Mouse (Mus musculus): ENCODE measurements around the gene Fam216b. TPM values are rescaled to one million over a fixed set of nuclear protein-coding genes. Genes with fewer than 3 reads are reported as not detected.

Fam216b gene
- polyA plus RNA-seq, 1 experiment from 2014 or later = not detected

GRCm38 (mm10) chr14:78109419-78109818 lies 20.6 kb upstream of the Fam216b start:
- H3K4me2 ChIP-seq = no peak overlapping the region
- H3K27ac ChIP-seq (ENCODE audit: low read depth, low read length) = no peak overlapping the region
- WGBS = 86% methylated on average over 4 of the region's 4 CpGs
- H3K36me3 ChIP-seq (ENCODE audit: control insufficient read depth, insufficient read depth, low read length) = no peaks in the 10 kb centered on the region
- no peaks in the 10 kb centered on the region for H3K27me3 ChIP-seq (ENCODE audit: control insufficient read depth, insufficient read depth, low read length)
- no peak for DNase-seq (ENCODE audit: low spot score, missing footprints)
- H3K4me3 ChIP-seq (ENCODE audit: low read depth, low read length) = no peak overlapping the region
- H3K9me3 ChIP-seq (ENCODE audit: control insufficient read depth, low read length) = no peaks in the 10 kb centered on the region
- ATAC-seq (ENCODE audit: low FRiP score) = no peak
- no peaks in the 10 kb centered on the region for H3K4me1 ChIP-seq (ENCODE audit: control insufficient read depth, insufficient read depth, low read length)
- H3K9ac ChIP-seq (ENCODE audit: low read length) = no peak overlapping the region

DNA sequence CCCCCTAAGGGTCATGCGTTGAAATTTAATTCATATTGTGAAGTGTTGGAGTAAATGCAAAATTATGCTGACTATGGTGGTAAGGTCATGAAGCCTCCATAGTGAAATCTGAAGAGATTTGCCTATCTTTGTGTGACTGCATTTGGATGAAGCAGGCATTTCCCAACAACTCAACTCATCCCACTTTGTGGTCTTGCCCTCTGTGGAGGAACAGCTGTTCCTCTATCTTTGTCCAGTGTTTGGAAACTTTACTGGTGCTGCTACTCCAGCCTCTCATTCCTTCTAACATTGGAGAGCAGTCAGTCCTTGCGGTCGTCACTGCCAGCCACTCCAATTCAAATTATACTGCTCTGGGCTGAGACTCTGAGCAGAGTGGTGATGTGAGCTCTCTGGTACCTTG lies 19.6 kb upstream of the Fam216b start:
- H3K4me1 ChIP-seq (ENCODE audit: control insufficient read depth, insufficient read depth, low read length) = no peaks in the 10 kb centered on the region
- 91% methylated on average over 3 of the region's 3 CpGs for WGBS
- H3K9me3 ChIP-seq (ENCODE audit: control insufficient read depth, low read length) = no peaks in the 10 kb centered on the region
- no peaks in the 10 kb centered on the region for H3K36me3 ChIP-seq (ENCODE audit: control insufficient read depth, insufficient read depth, low read length)
- no peak overlapping the region for H3K9ac ChIP-seq (ENCODE audit: low read length)
- H3K4me3 ChIP-seq (ENCODE audit: low read depth, low read length) = no peak overlapping the region
- H3K27me3 ChIP-seq (ENCODE audit: control insufficient read depth, insufficient read depth, low read length) = no peaks in the 10 kb centered on the region
- no peak overlapping the region for H3K27ac ChIP-seq (ENCODE audit: low read depth, low read length)
- ATAC-seq (ENCODE audit: low FRiP score) (no peak), DNase-seq (ENCODE audit: low spot score, missing footprints) (no peak)
- no peak overlapping the region for H3K4me2 ChIP-seq

DNA sequence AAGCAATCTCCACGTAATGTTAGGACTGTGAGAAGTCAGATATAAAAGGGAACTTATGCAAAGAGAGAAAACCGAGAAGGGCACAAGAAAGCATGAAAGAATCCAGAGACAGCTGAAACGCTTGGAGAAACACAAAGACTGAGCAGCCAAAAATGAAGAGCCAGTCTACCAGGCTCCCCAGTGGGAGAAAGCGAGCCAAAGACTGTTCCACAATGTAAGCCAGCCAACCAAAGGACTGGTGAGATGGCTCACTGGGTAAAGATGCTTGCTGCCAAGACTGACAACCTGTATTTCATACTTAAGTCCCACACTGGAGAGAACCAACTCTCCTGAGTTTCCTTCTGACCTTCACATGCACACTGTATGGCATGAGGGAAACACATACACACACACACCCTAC lies 784 bp upstream of the Fam216b start:
- H3K4me2 ChIP-seq = no peak overlapping the region
- no peaks in the 10 kb centered on the region for H3K36me3 ChIP-seq (ENCODE audit: control insufficient read depth, insufficient read depth, low read length)
- ATAC-seq (ENCODE audit: low FRiP score) (no peak), DNase-seq (ENCODE audit: low spot score, missing footprints) (no peak)
- H3K4me1 ChIP-seq (ENCODE audit: control insufficient read depth, insufficient read depth, low read length) = no peaks in the 10 kb centered on the region
- no peaks in the 10 kb centered on the region for H3K27me3 ChIP-seq (ENCODE audit: control insufficient read depth, insufficient read depth, low read length)
- no peak overlapping the region for H3K27ac ChIP-seq (ENCODE audit: low read depth, low read length)
- H3K9me3 ChIP-seq (ENCODE audit: control insufficient read depth, low read length) = no peaks in the 10 kb centered on the region
- no peak overlapping the region for H3K4me3 ChIP-seq (ENCODE audit: low read depth, low read length)
- WGBS = 78% methylated on average over 4 of the region's 4 CpGs
- no peak overlapping the region for H3K9ac ChIP-seq (ENCODE audit: low read length)

- Histone ChIP-seq H3K4me1 (ENCODE audit: control insufficient read depth, insufficient read depth, low read length) (no peaks in the 10 kb centered on the region), H3K27me3 (ENCODE audit: control insufficient read depth, insufficient read depth, low read length) (no peaks in the 10 kb centered on the region), H3K4me3 (ENCODE audit: low read depth, low read length) (no peak overlapping the region), H3K27ac (ENCODE audit: low read depth, low read length) (no peak overlapping the region), H3K9ac (ENCODE audit: low read length) (no peak overlapping the region), H3K36me3 (ENCODE audit: control insufficient read depth, insufficient read depth, low read length) (no peaks in the 10 kb centered on the region), H3K9me3 (ENCODE audit: control insufficient read depth, low read length) (no peaks in the 10 kb centered on the region), H3K4me2 (no peak overlapping the region)
- no peak for DNase-seq (ENCODE audit: low spot score, missing footprints)
- ATAC-seq (ENCODE audit: low FRiP score) = no peak
- WGBS = 84% methylated on average over 5 of the region's 5 CpGs
Observed at GRCm38 (mm10) chr14:78083465-78083864, 5.3 kb downstream of the Fam216b start.

DNA sequence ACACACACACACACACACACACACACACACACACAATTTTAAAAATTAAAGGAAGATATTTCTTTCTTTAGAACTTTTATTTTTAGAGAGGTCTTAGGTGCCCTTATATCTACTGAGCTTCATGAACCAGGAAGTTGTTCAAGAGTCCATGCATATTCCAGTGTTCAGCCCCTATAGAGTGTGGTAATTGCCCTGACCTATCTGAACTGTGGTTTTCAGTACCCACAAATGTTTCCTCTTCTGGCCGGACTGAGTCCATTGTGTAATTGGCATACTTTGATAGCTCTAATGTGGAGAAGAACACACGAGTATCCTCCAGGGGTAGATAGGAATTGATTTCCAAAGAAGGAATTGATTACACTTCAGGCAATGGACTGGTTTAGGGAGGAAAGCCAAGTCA lies 11.3 kb downstream of the Fam216b start:
- H3K4me2 ChIP-seq = no peak overlapping the region
- H3K36me3 ChIP-seq (ENCODE audit: control insufficient read depth, insufficient read depth, low read length) = no peaks in the 10 kb centered on the region
- ATAC-seq (ENCODE audit: low FRiP score) (no peak), DNase-seq (ENCODE audit: low spot score, missing footprints) (no peak)
- H3K4me3 ChIP-seq (ENCODE audit: low read depth, low read length) = no peak overlapping the region
- WGBS = 56% methylated on average over 2 of the region's 2 CpGs
- H3K27ac ChIP-seq (ENCODE audit: low read depth, low read length) = no peak overlapping the region
- no peaks in the 10 kb centered on the region for H3K9me3 ChIP-seq (ENCODE audit: control insufficient read depth, low read length)
- H3K27me3 ChIP-seq (ENCODE audit: control insufficient read depth, insufficient read depth, low read length) = no peaks in the 10 kb centered on the region
- H3K9ac ChIP-seq (ENCODE audit: low read length) = no peak overlapping the region
- H3K4me1 ChIP-seq (ENCODE audit: control insufficient read depth, insufficient read depth, low read length) = no peaks in the 10 kb centered on the region

DNA sequence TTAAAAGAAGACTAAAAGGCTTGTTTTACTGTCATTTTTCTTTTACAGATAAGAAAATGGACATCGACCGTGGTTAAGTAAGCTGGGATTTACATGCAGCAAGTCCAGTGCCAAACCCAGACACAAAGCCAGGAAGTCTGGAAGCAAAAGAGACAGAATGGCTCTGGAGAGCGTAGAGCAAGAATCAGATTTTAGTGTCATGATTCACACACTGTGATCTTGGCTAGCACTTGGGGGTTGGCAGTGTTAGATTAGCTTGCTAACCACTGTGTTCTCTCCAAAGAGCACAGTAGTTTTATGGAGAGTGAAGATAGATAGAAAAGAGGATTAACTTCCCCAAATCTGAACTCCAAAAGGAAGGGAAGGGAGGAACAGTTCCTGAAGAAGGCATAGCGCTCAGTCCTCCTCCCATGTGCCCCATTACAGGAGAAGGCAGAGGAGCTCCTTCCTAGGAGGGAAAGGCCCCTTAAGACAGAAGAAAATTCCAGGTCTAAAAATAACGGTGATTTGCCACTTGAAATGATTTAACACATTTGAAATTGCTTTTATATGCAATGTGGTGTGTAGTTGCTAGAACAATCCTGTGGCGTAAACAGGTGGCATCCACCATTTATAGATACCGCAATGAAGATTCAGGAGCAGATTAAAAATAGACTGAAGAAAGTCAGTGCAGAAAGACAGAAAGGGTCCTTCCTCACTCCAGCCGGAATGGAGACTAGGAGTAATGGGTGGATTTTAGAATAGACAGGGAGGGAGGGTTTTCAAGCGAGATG lies 22.7 kb downstream of the Fam216b start:
- Histone ChIP-seq H3K27ac (ENCODE audit: low read depth, low read length) (no peak overlapping the region), H3K27me3 (ENCODE audit: control insufficient read depth, insufficient read depth, low read length) (no peaks in the 10 kb centered on the region), H3K9me3 (ENCODE audit: control insufficient read depth, low read length) (no peaks in the 10 kb centered on the region), H3K4me2 (no peak overlapping the region), H3K36me3 (ENCODE audit: control insufficient read depth, insufficient read depth, low read length) (no peaks in the 10 kb centered on the region), H3K4me1 (ENCODE audit: control insufficient read depth, insufficient read depth, low read length) (no peaks in the 10 kb centered on the region), H3K9ac (ENCODE audit: low read length) (no peak overlapping the region), H3K4me3 (ENCODE audit: low read depth, low read length) (no peak overlapping the region)
- 92% methylated on average over 9 of the region's 9 CpGs for WGBS
- no peak for ATAC-seq (ENCODE audit: low FRiP score)
- DNase-seq (ENCODE audit: low spot score, missing footprints) = no peak

DNA sequence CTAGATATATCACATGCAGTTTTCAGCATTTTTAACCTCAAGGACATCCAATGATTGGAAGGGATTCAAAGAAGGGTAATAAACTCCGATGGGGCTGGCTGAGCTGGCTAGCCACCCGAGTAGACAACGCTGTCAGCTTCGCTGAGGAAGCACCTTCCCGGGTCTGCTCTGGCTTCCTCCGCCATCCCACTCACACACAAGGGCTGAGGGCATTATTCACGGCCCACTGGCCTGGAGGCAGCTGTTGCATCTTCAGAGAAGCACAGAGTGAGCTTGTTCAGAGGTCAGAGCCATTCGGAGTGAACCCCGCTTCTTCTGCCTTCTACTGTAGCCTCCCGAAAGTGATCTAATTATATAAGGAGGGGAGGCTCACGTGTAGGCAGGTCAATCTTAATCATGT lies 26.3 kb downstream of the Fam216b start:
- no peaks in the 10 kb centered on the region for H3K4me1 ChIP-seq (ENCODE audit: control insufficient read depth, insufficient read depth, low read length)
- H3K36me3 ChIP-seq (ENCODE audit: control insufficient read depth, insufficient read depth, low read length) = no peaks in the 10 kb centered on the region
- DNase-seq (ENCODE audit: low spot score, missing footprints) (no peak), ATAC-seq (ENCODE audit: low FRiP score) (no peak)
- H3K4me3 ChIP-seq (ENCODE audit: low read depth, low read length) = no peak overlapping the region
- no peaks in the 10 kb centered on the region for H3K27me3 ChIP-seq (ENCODE audit: control insufficient read depth, insufficient read depth, low read length)
- H3K9ac ChIP-seq (ENCODE audit: low read length) = no peak overlapping the region
- WGBS = 84% methylated on average over 11 of the region's 11 CpGs
- H3K27ac ChIP-seq (ENCODE audit: low read depth, low read length) = no peak overlapping the region
- H3K4me2 ChIP-seq = no peak overlapping the region
- no peaks in the 10 kb centered on the region for H3K9me3 ChIP-seq (ENCODE audit: control insufficient read depth, low read length)

DNA sequence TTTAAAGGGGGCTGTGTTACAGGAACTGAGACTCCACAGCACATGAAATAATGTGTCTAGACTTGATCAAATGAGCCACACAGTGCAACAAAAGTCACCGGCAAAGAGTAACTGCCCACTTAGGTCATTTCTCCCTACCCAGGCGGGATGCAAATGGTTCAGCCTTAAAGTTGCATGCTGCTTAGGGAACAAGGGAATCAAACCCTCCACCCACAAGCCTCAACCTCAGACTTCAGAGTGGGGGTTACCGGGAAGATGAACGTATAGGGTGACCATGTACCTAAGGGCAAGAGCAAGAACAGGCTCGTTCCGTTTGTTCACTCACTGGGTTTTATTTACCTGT lies 28.2 kb downstream of the Fam216b start:
- no peak for DNase-seq (ENCODE audit: low spot score, missing footprints)

GRCm38 (mm10) chr14:78059878-78060608 lies 28.8 kb downstream of the Fam216b start:
- no peak overlapping the region for H3K4me3 ChIP-seq (ENCODE audit: low read depth, low read length)
- H3K9me3 ChIP-seq (ENCODE audit: control insufficient read depth, low read length) = no peaks in the 10 kb centered on the region
- H3K9ac ChIP-seq (ENCODE audit: low read length) = no peak overlapping the region
- no peak overlapping the region for H3K27ac ChIP-seq (ENCODE audit: low read depth, low read length)
- H3K4me2 ChIP-seq = no peak overlapping the region
- ATAC-seq (ENCODE audit: low FRiP score) (no peak), DNase-seq (ENCODE audit: low spot score, missing footprints) (no peak)
- 83% methylated on average over 9 of the region's 9 CpGs for WGBS
- H3K36me3 ChIP-seq (ENCODE audit: control insufficient read depth, insufficient read depth, low read length) = no peaks in the 10 kb centered on the region
- H3K27me3 ChIP-seq (ENCODE audit: control insufficient read depth, insufficient read depth, low read length) = no peaks in the 10 kb centered on the region
- no peaks in the 10 kb centered on the region for H3K4me1 ChIP-seq (ENCODE audit: control insufficient read depth, insufficient read depth, low read length)

More for the DNA sequence above, 28.2 kb downstream of the Fam216b start:
- H3K9ac ChIP-seq (ENCODE audit: low read length) = no peak overlapping the region
- no peaks in the 10 kb centered on the region for H3K4me1 ChIP-seq (ENCODE audit: control insufficient read depth, insufficient read depth, low read length)
- H3K27ac ChIP-seq (ENCODE audit: low read depth, low read length) = no peak overlapping the region
- H3K9me3 ChIP-seq (ENCODE audit: control insufficient read depth, low read length) = no peaks in the 10 kb centered on the region
- 85% methylated on average over 6 of the region's 6 CpGs for WGBS
- H3K4me3 ChIP-seq (ENCODE audit: low read depth, low read length) = no peak overlapping the region
- H3K4me2 ChIP-seq = no peak overlapping the region
- no peak for ATAC-seq (ENCODE audit: low FRiP score)
- H3K27me3 ChIP-seq (ENCODE audit: control insufficient read depth, insufficient read depth, low read length) = no peaks in the 10 kb centered on the region
- H3K36me3 ChIP-seq (ENCODE audit: control insufficient read depth, insufficient read depth, low read length) = no peaks in the 10 kb centered on the region
